Mouse (Mus musculus) lung, adult 2 months (tissue): ENCODE data around the gene Eme2.

Experiments used
- CTCF ChIP-seq: fragments of 200-500 bp; IDR thresholded peaks from 2 replicates; pipeline ENCODE4 v1.5.1; 2011; ENCODE audit warnings: mild to moderate bottlenecking, low read length, control low read depth; ENCODE audit not compliant: insufficient read depth
- POLR2A ChIP-seq: fragments of 200-500 bp; IDR thresholded peaks from 2 replicates; pipeline ENCODE4 v1.6.1; 2011; ENCODE audit warnings: low read depth, mild to moderate bottlenecking, control low read depth, low read length, borderline replicate concordance; ENCODE audit errors: extremely low read depth

DNA sequence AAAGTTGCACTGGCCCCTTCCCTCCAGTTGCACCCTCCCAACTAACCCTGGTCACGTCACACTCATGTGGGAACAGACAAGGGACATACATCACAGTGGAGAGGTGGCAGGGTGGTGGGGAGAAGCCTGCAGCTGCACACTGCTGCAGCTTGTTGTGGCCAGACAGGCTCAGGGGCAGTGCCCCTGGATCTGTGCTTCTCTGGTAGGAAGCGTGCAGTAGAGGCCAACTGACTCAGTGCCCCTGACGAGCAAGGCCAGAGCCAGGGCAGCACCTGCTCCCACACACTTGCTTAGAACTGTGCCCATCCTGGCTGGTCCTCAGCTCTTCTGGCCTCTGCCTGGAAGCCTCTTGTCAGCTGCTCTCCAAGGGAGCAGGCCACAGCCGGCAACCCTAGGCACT lies 2.7 kb upstream of the Eme2 start:
- no peak for TF ChIP-seq CTCF
- no peak for TF ChIP-seq POLR2A
